Mouse (Mus musculus): ENCODE results near the gene Prrc2b. TPM values are rescaled to one million over a fixed set of nuclear protein-coding genes. Genes with fewer than 3 reads are reported as not detected.

Gene Prrc2b
- polyA plus RNA-seq (2015; fragmentation: Nextera tagmentation; extraction: Ambion mirVana): 30.3 and 30.4 TPM in 2 replicates

DNA sequence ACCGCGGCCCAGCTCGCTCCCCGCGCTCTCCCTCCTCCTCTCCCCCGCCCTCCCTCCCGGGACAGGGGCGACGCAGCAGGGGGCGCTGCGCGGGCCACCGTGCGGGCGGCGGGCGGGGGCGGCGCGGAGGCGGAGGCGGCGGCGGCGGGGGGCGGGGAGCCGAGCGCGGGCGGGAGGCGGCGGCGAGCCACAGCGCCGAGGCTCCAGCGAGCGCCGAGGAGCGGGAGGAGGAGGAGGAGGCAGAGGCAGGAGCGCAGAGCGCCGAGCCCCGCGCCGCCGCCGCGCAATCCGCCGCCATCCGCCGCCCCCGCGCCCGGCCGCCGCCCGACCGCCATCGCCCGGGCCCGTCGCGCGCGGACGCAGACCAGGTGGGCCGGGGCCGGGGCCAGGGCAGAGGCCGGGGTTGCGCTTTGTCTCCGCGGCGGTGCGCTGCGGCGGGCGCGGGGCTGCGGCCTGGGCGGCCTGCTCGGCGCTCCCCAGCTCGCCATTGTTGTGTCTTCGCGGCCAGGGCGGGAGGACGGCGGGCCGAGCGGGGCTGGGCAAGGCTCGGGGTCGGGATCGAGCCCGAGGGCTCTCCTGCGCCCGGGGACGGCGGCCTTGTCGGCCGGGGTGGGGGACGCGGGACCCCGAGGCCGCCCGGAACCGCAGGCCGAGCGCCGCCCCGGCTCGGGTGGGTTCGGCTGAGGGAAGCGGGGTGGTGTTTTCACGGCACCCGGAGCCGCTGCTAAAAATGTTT is at the start of gene Prrc2b:
TSS of gene Prrc2b (plus strand) at position 159 of the 736 bp plus-strand sequence.
- under 1% methylated on average over 70 of the region's 117 CpGs for WGBS
- peaks cover 47% of the 10 kb centered on the region for H3K4me1 ChIP-seq (ENCODE audit: insufficient read depth, low read length)
- peak within 1 kb of the TSS; percentile 86 for H3K4me2 ChIP-seq (replicated peaks; ENCODE audit: low read depth, low read length)
- H3K4me3 ChIP-seq (ENCODE audit: low read length): peak within 1 kb of the TSS; percentile 83
- H3K9me3 ChIP-seq (ENCODE audit: low read length): no peaks in the 10 kb centered on the region
- peak within 1 kb of the TSS; percentile 98 for H3K9ac ChIP-seq (replicated peaks; ENCODE audit: low read length)
- no peaks in the 10 kb centered on the region for H3K36me3 ChIP-seq (ENCODE audit: insufficient read depth, low read length)
- H3K27me3 ChIP-seq (ENCODE audit: insufficient read depth, low read length): no peaks in the 10 kb centered on the region
- peak; percentile 80 for ATAC-seq (ENCODE audit: low FRiP score, low TSS enrichment)
- peak within 1 kb of the TSS; percentile 99 for H3K27ac ChIP-seq (ENCODE audit: low read length)

GRCm38 (mm10) chr2:32102944-32103343 is 47.9 kb upstream of the Prrc2b start:
- Histone ChIP-seq H3K9ac (replicated peaks; ENCODE audit: low read length) (no peak overlapping the region), H3K36me3 (ENCODE audit: insufficient read depth, low read length) (no peaks in the 10 kb centered on the region), H3K27ac (ENCODE audit: low read length) (no peak overlapping the region), H3K27me3 (ENCODE audit: insufficient read depth, low read length) (no peaks in the 10 kb centered on the region), H3K4me1 (ENCODE audit: insufficient read depth, low read length) (peaks cover 9% of the 10 kb centered on the region), H3K4me2 (replicated peaks; ENCODE audit: low read depth, low read length) (peak overlapping the region; percentile 34), H3K4me3 (ENCODE audit: low read length) (peak overlapping the region; percentile 28), H3K9me3 (ENCODE audit: low read length) (no peaks in the 10 kb centered on the region)
- 40% methylated on average over 5 of the region's 5 CpGs for WGBS
- ATAC-seq (ENCODE audit: low FRiP score, low TSS enrichment): no peak

DNA sequence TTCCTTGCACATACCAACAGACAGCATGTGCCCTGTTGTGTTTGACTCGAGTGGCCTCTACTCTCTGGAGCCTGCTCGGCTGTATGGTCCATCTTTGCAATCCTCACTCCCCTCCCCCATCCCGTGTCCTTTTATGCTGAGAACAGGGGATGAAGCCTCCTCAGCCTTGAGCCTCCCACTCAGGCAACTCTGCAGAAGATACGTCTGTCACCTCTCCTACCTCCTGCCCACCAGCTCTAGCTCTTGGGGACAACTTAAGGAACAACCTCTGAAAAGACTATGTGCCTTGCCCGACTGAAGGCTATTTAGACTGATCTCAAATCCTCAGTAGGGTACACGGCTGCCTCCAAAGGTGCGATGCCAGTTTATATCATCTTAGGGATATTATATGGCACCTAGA is 47.3 kb upstream of the Prrc2b start:
- Histone ChIP-seq H3K4me3 (ENCODE audit: low read length) (peak overlapping the region; percentile 28), H3K27ac (ENCODE audit: low read length) (no peak overlapping the region), H3K9ac (replicated peaks; ENCODE audit: low read length) (no peak overlapping the region), H3K4me2 (replicated peaks; ENCODE audit: low read depth, low read length) (peak overlapping the region; percentile 34), H3K27me3 (ENCODE audit: insufficient read depth, low read length) (no peaks in the 10 kb centered on the region), H3K4me1 (ENCODE audit: insufficient read depth, low read length) (peaks cover 9% of the 10 kb centered on the region), H3K9me3 (ENCODE audit: low read length) (no peaks in the 10 kb centered on the region), H3K36me3 (ENCODE audit: insufficient read depth, low read length) (no peaks in the 10 kb centered on the region)
- 73% methylated on average over 7 of the region's 7 CpGs for WGBS
- ATAC-seq (ENCODE audit: low FRiP score, low TSS enrichment): no peak

DNA sequence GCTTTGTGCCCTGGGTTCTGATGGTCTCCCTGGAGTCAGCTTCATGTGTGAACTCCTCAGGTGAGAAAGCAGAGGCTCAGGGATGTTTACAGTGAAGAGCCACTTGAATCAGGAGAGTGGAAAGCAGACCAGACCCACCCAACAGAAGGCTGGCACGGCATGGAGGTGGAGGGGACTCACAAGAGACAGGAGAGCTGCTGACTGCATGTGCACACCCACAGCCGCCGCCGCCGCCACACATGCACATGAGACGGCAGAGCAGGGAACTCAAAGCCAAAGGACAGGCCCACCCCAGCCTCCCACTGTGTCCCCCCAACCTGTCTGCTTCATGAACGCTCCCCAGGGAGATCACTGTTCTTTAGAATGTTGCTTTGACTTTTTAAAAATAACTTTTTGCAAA is 46.8 kb upstream of the Prrc2b start:
- peaks cover 9% of the 10 kb centered on the region for H3K4me1 ChIP-seq (ENCODE audit: insufficient read depth, low read length)
- 82% methylated on average over 7 of the region's 7 CpGs for WGBS

DNA sequence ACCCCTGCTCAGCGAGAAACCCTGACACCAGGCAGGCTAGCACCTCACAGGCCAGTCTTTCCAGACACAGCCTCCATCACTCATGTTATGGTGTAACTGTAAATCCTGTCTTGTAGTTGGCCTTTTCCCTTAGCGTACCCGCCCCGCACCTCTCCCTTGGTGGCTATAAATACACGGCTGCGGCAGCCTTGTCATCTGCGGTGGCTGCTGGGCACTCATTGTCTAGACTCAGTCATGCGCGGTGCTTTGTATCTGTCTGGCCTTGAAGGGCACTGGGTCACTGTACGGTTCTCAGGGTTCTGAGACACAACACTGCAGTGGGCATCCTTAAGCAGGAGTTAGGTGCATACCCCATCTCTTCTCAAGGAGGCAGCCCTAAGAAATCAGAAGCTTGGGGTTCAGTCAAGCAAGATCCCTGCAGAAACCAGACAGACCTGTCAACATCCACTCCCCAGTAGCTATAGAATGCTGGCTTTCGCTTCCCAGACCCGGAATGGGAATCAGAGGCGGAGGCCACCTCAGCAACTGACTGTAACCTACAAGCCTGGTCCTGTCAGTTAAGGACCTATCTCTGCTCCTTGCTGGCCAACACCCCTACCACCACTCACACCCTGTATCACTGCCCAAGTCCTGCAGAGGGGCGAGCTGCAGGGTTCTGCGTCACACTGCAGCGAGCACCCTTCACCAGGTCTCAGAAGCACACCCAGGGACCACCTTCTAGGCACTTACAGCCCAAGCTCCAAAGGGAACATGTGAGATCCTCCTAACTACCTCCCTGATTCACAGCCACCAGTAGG is 45.6 kb upstream of the Prrc2b start:
- Histone ChIP-seq H3K9me3 (ENCODE audit: low read length) (no peaks in the 10 kb centered on the region), H3K27me3 (ENCODE audit: insufficient read depth, low read length) (no peaks in the 10 kb centered on the region), H3K4me3 (ENCODE audit: low read length) (no peak overlapping the region), H3K36me3 (ENCODE audit: insufficient read depth, low read length) (no peaks in the 10 kb centered on the region), H3K9ac (replicated peaks; ENCODE audit: low read length) (no peak overlapping the region), H3K27ac (ENCODE audit: low read length) (no peak overlapping the region), H3K4me2 (replicated peaks; ENCODE audit: low read depth, low read length) (no peak overlapping the region), H3K4me1 (ENCODE audit: insufficient read depth, low read length) (peaks cover 9% of the 10 kb centered on the region)
- ATAC-seq (ENCODE audit: low FRiP score, low TSS enrichment): no peak
- 45% methylated on average over 16 of the region's 16 CpGs for WGBS

More for the DNA sequence above, 46.8 kb upstream of the Prrc2b start:
- Histone ChIP-seq H3K27ac (ENCODE audit: low read length) (no peak overlapping the region), H3K9me3 (ENCODE audit: low read length) (no peaks in the 10 kb centered on the region), H3K4me2 (replicated peaks; ENCODE audit: low read depth, low read length) (no peak overlapping the region), H3K27me3 (ENCODE audit: insufficient read depth, low read length) (no peaks in the 10 kb centered on the region), H3K9ac (replicated peaks; ENCODE audit: low read length) (no peak overlapping the region), H3K36me3 (ENCODE audit: insufficient read depth, low read length) (no peaks in the 10 kb centered on the region), H3K4me3 (ENCODE audit: low read length) (no peak overlapping the region)
- ATAC-seq (ENCODE audit: low FRiP score, low TSS enrichment): no peak

- no peak overlapping the region for H3K4me2 ChIP-seq (replicated peaks; ENCODE audit: low read depth, low read length)
- no peaks in the 10 kb centered on the region for H3K9me3 ChIP-seq (ENCODE audit: low read length)
- H3K4me3 ChIP-seq (ENCODE audit: low read length): no peak overlapping the region
- H3K27ac ChIP-seq (ENCODE audit: low read length): no peak overlapping the region
- 85% methylated on average over 7 of the region's 7 CpGs for whole genome bisulfite sequencing
- H3K27me3 ChIP-seq (ENCODE audit: insufficient read depth, low read length): no peaks in the 10 kb centered on the region
- no peak overlapping the region for H3K9ac ChIP-seq (replicated peaks; ENCODE audit: low read length)
- peaks cover 9% of the 10 kb centered on the region for H3K4me1 ChIP-seq (ENCODE audit: insufficient read depth, low read length)
- ATAC-seq (ENCODE audit: low FRiP score, low TSS enrichment): no peak
- H3K36me3 ChIP-seq (ENCODE audit: insufficient read depth, low read length): no peaks in the 10 kb centered on the region
These were observed 45.0 kb upstream of the Prrc2b start for GRCm38 (mm10) chr2:32105930-32106329.

- no peak overlapping the region for H3K27ac ChIP-seq (ENCODE audit: low read length)
- H3K27me3 ChIP-seq (ENCODE audit: insufficient read depth, low read length): no peaks in the 10 kb centered on the region
- 95% methylated on average over 1 of the region's 1 CpGs for WGBS
- no peak overlapping the region for H3K4me3 ChIP-seq (ENCODE audit: low read length)
- no peak overlapping the region for H3K9ac ChIP-seq (replicated peaks; ENCODE audit: low read length)
- no peak for ATAC-seq (ENCODE audit: low FRiP score, low TSS enrichment)
- H3K36me3 ChIP-seq (ENCODE audit: insufficient read depth, low read length): no peaks in the 10 kb centered on the region
- no peaks in the 10 kb centered on the region for H3K4me1 ChIP-seq (ENCODE audit: insufficient read depth, low read length)
- no peak overlapping the region for H3K4me2 ChIP-seq (replicated peaks; ENCODE audit: low read depth, low read length)
- no peaks in the 10 kb centered on the region for H3K9me3 ChIP-seq (ENCODE audit: low read length)
These were observed 39.6 kb upstream of the Prrc2b start for GRCm38 (mm10) chr2:32111268-32111667.

- Histone ChIP-seq H3K36me3 (ENCODE audit: insufficient read depth, low read length) (no peaks in the 10 kb centered on the region), H3K9me3 (ENCODE audit: low read length) (peaks cover 6% of the 10 kb centered on the region; the same call in 1 of the 2 replicates), H3K4me3 (ENCODE audit: low read length) (no peak overlapping the region), H3K27ac (ENCODE audit: low read length) (no peak overlapping the region), H3K4me1 (ENCODE audit: insufficient read depth, low read length) (no peaks in the 10 kb centered on the region), H3K27me3 (ENCODE audit: insufficient read depth, low read length) (no peaks in the 10 kb centered on the region), H3K4me2 (replicated peaks; ENCODE audit: low read depth, low read length) (no peak overlapping the region), H3K9ac (replicated peaks; ENCODE audit: low read length) (no peak overlapping the region)
- no peak for ATAC-seq (ENCODE audit: low FRiP score, low TSS enrichment)
- whole genome bisulfite sequencing: 78% methylated on average over 2 of the region's 2 CpGs
These were observed 38.3 kb upstream of the Prrc2b start for GRCm38 (mm10) chr2:32112548-32112947.

DNA sequence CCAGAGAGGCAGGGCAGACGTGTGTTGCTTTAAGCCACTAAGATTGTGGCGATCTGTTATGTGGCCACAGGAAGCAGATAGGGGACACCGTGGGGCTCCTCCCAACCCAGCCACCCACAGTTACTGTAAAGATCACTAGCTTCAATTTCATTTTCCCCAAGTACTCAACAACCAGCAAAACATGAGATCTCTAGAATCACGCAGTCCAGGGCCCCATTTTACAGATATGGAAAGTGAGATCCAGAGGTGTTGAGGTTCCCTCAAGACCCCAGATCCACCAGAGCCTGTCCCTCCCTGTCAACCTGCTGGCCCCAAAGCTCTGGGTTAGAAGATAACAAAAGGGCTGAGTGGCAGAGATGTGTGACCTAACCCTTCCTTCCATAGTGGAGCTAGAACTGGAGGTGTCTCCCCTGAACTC is 35.0 kb upstream of the Prrc2b start:
- Histone ChIP-seq H3K27ac (ENCODE audit: low read length) (no peak overlapping the region), H3K4me2 (replicated peaks; ENCODE audit: low read depth, low read length) (no peak overlapping the region), H3K4me1 (ENCODE audit: insufficient read depth, low read length) (peaks cover 3% of the 10 kb centered on the region; the same call in 1 of the 2 replicates), H3K9me3 (ENCODE audit: low read length) (peaks cover 6% of the 10 kb centered on the region; the same call in 1 of the 2 replicates), H3K36me3 (ENCODE audit: insufficient read depth, low read length) (no peaks in the 10 kb centered on the region), H3K9ac (replicated peaks; ENCODE audit: low read length) (no peak overlapping the region), H3K27me3 (ENCODE audit: insufficient read depth, low read length) (no peaks in the 10 kb centered on the region), H3K4me3 (ENCODE audit: low read length) (no peak overlapping the region)
- ATAC-seq (ENCODE audit: low FRiP score, low TSS enrichment): no peak
- 88% methylated on average over 4 of the region's 4 CpGs for WGBS
